Mouse (Mus musculus) neural tube, embryonic 15.5 days (tissue): ENCODE measurements at regions not wholly inside any gene's neighbourhood (a gene's known extent, or its start where the extent isn't known, plus 50 kb on each side); places are given as distances from the start of the nearest gene placed in this dataset.

Experiments
- ATAC-seq: fragments of 200-750 bp; cut with Nextera tagmentation; 2 replicates; pipeline ENCODE4 v1.8.0; 2017; ENCODE audit warnings: mild to moderate bottlenecking, moderate TSS enrichment, moderate library complexity; ENCODE audit not compliant: low FRiP score
- H3K27ac ChIP-seq: fragments of 300-500 bp; sonication (generic); replicated peaks from 2 replicates; pipeline ENCODE4 v1.5.1; 2015; ENCODE audit warnings: mild to moderate bottlenecking, inconsistent platforms
- H3K27me3 ChIP-seq: fragments of 300-500 bp; sonication (generic); replicated peaks from 2 replicates; pipeline ENCODE4 v1.6.1; 2015; ENCODE audit warnings: inconsistent platforms
- H3K36me3 ChIP-seq: fragments of 300-500 bp; sonication (generic); 2 replicates; pipeline ENCODE4 v1.6.1; 2015; ENCODE audit warnings: inconsistent platforms
- H3K4me1 ChIP-seq: fragments of 300-500 bp; sonication (generic); 2 replicates; pipeline ENCODE4 v1.6.1; 2015; ENCODE audit warnings: inconsistent platforms
- H3K4me2 ChIP-seq: fragments of 300-500 bp; sonication (generic); 2 replicates; pipeline ENCODE4 v1.6.1; 2015; ENCODE audit warnings: inconsistent platforms, mild to moderate bottlenecking, moderate library complexity
- H3K4me3 ChIP-seq: fragments of 300-500 bp; sonication (generic); replicated peaks from 2 replicates; pipeline ENCODE4 v1.5.1; 2015; ENCODE audit warnings: mild to moderate bottlenecking, inconsistent platforms
- H3K9ac ChIP-seq: fragments of 300-500 bp; sonication (generic); replicated peaks from 2 replicates; pipeline ENCODE4 v1.6.1; 2015; ENCODE audit warnings: mild to moderate bottlenecking, inconsistent platforms
- H3K9me3 ChIP-seq: fragments of 300-500 bp; sonication (generic); replicated peaks from 2 replicates; pipeline ENCODE4 v1.6.1; 2016; ENCODE audit warnings: inconsistent platforms
- WGBS: fragments of 180-500 bp; shearing (Covaris S2); methylation state at CpG from one replicate; pipeline ENCODE4 v1.1.7; 2015; ENCODE audit warnings: mixed read lengths; 5-methylcytosine and 5-hydroxymethylcytosine counted together

DNA sequence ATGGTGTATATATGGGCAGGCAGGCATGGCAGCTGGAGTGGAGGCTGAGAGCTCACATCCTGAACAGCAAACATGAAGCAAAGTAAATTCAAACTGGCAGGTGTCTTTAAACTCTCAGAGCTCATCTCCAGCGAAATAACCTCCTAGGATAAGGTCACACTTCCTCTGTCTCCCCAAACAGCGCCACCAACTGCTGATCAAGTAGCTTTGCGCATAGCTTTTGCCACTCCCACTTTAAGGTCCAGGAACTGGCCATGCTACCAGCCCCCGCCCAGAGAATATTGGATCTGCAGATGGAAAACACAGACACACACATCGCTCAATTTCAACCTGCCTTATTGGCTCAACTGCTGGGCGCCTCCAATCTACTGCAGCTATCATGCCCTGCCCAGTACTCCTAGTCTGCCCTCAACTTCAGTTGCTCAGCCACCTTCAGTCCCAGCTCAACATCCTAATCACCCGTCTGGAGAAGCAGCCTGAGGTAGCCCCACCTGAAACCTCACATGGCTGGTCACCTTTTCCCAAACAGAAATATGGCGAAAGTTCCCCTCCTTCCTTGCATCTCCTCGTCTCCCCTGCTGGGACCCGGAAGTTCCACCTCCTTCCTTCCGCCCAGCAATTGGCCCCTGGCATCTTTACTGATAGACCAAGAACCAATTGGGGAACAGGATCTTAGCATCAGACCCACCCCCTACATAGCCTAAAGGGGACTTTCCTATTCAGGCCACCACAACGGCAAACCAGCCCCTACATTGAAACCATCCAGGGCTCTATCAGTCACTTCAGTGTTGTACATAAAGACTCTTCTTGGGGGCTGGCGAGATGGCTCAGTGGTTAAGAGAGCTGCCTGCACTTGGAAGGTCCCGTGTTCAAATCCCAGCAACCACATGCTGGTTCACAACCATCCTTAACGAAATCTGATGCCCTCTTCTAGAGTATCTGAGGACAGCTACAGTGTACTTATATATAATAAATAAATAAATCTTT, 70.4 kb upstream of the Slc38a4 start:
- Histone ChIP-seq H3K4me3 (no peak overlapping the region), H3K9me3 (no peaks in the 10 kb centered on the region), H3K27me3 (no peaks in the 10 kb centered on the region), H3K4me1 (no peaks in the 10 kb centered on the region), H3K9ac (no peak overlapping the region), H3K27ac (no peak overlapping the region), H3K4me2 (no peak overlapping the region), H3K36me3 (no peaks in the 10 kb centered on the region)
- WGBS, result 83% methylated on average over 15 of the region's 15 CpGs
- no peak for ATAC-seq

DNA sequence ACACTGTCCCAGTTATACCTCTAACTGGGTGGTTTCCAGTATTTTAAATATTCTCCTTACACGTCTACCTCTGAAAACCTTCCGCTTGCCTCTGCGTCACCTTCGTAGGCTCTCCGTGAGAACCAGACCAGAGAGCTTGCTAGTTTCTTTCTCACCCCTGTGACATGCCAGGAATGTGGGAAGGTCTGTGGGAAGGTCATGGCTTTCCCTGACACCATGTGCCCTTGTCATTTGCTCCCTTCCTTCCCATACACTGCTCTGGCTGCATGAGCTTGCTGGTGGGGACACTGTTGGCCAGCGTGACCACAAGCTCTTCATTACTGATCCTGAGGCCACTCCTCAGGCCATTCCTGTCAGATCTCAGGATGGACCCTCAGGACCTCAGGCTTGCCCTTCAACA, 66.5 kb upstream of the Slc38a4 start:
- Histone ChIP-seq H3K9ac (no peak overlapping the region), H3K4me2 (no peak overlapping the region), H3K9me3 (no peaks in the 10 kb centered on the region), H3K27ac (no peak overlapping the region), H3K4me3 (no peak overlapping the region), H3K36me3 (no peaks in the 10 kb centered on the region), H3K4me1 (no peaks in the 10 kb centered on the region), H3K27me3 (no peaks in the 10 kb centered on the region)
- 90% methylated on average over 6 of the region's 6 CpGs for WGBS
- no peak for ATAC-seq

DNA sequence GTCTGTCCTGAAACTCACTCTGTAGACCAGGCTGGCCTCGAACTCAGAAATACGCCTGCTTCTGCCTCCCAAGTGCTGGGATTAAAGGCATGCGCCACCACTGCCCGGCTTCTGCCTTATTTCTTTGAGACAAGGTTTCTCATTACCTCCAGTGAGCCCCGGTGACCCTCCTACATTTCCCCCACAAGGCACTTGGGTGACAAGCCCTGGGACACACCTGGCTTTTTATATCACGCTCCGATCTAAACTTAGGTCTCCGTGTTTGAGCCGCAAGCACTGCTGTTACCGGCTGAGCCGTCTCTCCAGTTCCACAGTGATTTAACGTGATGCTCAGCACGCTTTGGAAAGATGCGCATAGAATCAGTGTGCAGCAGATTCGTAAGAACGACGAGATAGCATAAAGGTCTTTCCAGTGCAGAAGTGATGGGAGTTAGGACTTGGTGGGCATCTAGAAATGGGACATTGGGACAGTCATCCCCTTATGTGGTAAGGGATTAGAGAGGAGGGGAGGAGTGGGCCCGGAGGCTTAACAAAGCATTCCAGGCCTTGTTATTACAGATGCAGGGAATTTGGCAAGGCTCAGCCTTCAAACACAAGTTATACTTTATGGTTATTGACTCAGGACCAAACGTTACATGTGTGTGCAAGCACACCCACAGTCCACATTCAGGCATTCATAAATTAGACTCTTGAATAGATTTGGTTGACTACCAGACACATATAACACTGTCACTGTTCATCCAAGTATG, 56.9 kb upstream of the Slc38a4 start:
- 81% methylated on average over 19 of the region's 19 CpGs for WGBS
- Histone ChIP-seq H3K4me2 (no peak overlapping the region), H3K27me3 (no peaks in the 10 kb centered on the region), H3K36me3 (no peaks in the 10 kb centered on the region), H3K9me3 (no peaks in the 10 kb centered on the region), H3K9ac (no peak overlapping the region), H3K4me3 (no peak overlapping the region), H3K4me1 (no peaks in the 10 kb centered on the region), H3K27ac (no peak overlapping the region)
- no peak for ATAC-seq

DNA sequence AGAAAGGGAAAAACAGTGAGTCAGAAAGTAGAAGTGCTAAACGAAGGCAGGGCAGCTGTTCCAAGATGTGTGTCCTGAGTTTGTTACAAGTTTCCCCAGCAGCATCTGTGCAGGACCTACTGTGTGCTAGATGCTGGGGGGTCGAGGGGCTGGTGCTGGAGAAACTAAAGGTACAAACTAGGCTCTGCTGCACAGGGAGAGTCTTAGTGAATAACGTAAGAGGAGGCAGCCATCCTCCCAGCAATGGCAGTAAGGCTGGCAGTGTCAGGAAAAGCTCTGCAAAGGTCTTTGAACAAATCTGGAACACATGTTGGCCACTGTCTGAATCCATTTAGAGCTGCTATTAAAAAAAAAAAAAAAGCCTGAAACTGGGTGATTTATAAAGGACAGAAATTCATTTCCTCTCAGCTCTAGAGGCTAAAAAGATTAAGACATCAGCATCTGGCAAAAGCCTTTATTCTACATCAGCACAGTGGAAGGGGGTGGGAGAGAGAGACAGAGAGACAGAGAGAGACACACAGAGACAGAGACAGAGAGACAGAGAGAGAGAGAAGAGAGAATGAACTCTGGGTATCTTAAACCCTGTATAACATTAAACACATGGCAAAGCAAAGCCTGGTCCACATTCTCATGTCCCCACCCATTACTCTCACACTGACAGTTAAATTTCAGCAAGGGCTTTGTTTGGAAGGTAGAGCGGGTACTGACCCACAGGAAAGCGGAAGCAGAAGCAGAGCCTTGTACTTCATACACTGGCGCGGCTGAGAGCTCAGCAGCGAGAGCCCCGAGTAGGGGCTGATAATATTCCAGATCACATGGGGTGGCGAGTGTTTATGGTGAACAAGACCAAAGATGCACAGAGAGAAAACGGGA, 55.8 kb upstream of the Slc38a4 start:
- H3K27me3 ChIP-seq, result no peaks in the 10 kb centered on the region
- H3K36me3 ChIP-seq, result no peaks in the 10 kb centered on the region
- H3K27ac ChIP-seq, result no peak overlapping the region
- H3K9me3 ChIP-seq, result no peaks in the 10 kb centered on the region
- ATAC-seq, result no peak
- H3K4me2 ChIP-seq, result no peak overlapping the region
- H3K4me1 ChIP-seq, result no peaks in the 10 kb centered on the region
- no peak overlapping the region for H3K9ac ChIP-seq
- WGBS, result 80% methylated on average over 11 of the region's 11 CpGs
- no peak overlapping the region for H3K4me3 ChIP-seq

DNA sequence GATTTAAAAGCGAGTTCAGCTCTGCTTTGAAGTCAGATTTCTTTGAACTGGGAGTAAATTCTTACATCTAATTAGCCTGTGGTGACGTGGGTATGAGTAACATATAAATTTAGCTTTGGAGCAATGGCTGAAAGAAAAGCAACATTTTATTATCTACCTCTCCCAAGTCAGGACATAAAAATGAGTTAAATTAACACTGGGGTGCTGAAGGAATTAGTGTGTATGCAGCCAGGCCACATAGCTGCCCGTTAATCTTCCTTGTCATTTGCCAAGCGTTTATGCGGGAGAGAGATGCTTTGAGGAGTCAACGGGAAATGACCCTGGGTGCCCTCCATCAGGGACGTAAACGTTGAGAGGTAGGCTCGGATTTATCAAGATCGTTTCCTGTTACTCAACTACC, 52.0 kb upstream of the Slc38a4 start:
- H3K27ac ChIP-seq, result no peak overlapping the region
- H3K4me1 ChIP-seq, result no peaks in the 10 kb centered on the region
- ATAC-seq, result no peak
- no peak overlapping the region for H3K4me3 ChIP-seq
- H3K9ac ChIP-seq, result no peak overlapping the region
- no peaks in the 10 kb centered on the region for H3K9me3 ChIP-seq
- no peak overlapping the region for H3K4me2 ChIP-seq
- 45% methylated on average over 10 of the region's 10 CpGs for WGBS
- H3K36me3 ChIP-seq, result no peaks in the 10 kb centered on the region
- H3K27me3 ChIP-seq, result no peaks in the 10 kb centered on the region

DNA sequence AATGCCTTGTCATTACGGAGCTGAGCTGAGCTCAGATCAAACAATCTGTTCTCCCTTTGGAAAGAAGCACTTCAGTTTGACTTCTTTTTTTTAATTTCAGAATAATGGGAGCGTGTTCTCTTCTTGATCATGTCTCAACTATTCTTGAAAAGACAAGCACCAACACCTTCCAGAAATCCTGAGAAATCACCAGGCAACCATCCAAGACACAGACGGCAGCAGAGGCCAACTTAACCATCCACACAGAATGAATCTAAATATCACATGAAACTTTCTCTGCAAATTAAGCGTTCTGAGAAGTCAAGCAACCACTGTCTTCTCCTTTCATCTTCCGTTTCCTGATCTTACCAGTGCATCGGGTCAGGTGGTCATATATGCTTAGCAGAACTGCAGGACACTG, 50.8 kb upstream of the Slc38a4 start:
- Histone ChIP-seq H3K4me2 (no peak overlapping the region), H3K4me3 (no peak overlapping the region), H3K4me1 (no peaks in the 10 kb centered on the region), H3K9ac (no peak overlapping the region), H3K9me3 (no peaks in the 10 kb centered on the region), H3K27ac (no peak overlapping the region), H3K36me3 (no peaks in the 10 kb centered on the region), H3K27me3 (no peaks in the 10 kb centered on the region)
- ATAC-seq, result no peak
- WGBS, result 86% methylated on average over 6 of the region's 6 CpGs
